Mouse (Mus musculus): ENCODE measurements around the gene Spice1. TPM values are rescaled to one million over a fixed set of nuclear protein-coding genes. Genes with fewer than 3 reads are reported as not detected.

Spice1 gene
- 28.3 and 45.9 TPM in 2 replicates for total RNA-seq (2017)

DNA sequence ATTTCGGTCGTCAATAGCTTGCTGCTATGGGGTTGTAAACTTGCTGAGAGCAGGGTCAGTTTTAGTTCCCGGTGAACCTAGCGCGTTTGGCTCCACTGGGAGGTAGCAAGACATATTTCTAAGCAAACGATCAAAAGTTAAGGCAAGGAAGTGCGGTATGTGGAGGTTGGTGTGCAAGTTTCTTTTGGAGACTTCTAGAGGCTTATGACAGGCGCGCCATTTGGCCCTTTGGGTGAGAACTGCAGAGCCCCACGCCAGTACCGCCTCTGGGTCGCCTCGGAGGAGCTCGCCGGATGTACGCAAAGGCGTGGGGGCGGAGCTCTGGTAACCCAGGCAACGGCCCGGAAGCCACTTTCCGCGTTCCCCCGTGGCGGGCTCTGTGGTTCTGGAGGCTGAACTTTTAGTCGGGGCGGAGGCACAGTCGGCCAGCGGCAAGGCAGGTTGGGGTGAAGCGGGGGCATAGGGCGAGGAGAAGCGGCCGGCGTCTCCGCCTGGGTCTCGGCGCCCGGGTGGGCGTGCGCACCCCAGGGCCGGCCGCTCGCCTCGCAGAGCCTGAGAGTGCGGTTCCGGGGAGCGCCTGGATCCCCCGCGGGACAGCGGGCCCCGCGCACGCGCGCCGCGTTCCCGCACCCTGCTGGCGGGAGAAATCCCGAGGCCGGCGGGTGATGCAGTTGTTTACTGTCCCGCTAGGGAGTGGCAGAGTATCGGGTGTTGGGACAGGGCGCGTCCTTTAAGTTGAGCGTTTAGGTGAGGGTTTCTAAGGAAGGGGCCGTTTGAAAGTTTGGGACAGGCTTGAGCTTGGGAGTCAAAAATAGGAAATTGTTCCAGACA, at the start of gene Spice1:
Spice1 (plus strand) TSS at position 51 of the 831 bp plus-strand sequence.
- ATAC-seq (replicated peaks; ENCODE audit: low read depth, poor library complexity, severe bottlenecking): peak; percentile 91

DNA sequence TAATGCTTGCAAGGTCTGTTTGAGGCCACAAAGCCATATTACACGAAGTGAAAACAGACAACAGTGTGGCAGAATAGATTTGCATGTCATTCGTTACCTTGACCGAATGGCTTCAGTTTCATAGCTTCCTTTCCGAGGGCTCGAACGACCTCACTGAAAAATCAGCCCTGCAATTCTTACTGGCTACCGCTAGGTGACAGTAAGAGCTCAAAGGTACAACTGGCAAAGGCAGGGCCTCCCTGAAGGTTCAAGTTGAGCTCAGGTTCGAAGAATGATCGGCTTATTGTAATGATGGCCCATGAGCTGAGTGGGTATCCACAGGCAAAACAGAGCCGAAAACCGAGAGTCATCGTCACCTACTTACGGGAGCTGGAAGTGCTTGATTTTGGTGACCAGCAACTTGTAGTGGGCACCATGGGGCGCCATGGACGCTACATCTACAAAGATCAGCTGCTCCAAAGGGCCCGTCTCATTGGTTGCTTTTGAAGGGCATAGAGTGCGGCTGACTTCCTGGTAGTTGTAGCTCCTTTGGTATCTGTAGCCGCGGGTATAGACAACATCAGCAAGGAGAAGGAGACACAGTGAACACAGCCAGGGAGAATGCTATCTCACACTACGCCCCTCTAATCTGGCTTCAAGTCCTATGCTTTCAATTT, 47.4 kb upstream of the Spice1 start:
- ATAC-seq (replicated peaks; ENCODE audit: low read depth, poor library complexity, severe bottlenecking): no peak

DNA sequence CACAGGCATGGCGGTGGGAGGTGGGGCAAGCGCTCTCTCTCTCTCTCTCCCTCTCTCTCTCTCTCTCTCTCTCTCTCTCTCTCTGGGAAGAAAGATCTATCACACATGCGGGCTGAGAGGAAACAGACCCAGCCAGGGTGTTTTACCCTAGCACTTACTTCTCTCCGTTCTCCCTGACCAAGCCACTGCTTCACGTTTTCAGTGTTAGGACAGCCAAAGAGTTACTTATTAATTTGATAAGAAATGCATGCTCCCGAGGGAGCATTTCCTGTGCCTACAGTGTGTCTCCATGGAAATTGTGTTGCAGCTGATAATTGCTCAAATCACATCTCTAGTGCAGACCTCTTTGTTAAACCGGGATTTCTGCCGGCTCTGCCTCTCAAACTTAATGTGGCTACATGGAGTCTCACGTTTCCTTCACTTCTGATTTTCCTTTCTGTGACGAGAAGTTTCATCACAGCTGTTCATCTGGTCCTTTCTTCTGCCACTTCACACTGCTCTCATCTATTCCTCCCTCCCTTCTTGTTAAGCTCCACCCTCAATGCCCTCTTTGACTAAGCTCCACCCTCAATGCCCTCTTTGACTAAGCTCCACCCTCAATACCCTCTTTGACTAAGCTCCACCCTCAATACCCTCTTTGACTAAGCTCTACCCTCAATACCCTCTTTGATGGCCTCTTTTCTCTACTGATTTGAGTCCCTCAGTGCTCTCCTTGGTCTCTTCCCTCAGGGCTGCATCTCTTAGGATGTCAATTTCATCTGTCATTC, 44.6 kb upstream of the Spice1 start:
- ATAC-seq (replicated peaks; ENCODE audit: low read depth, poor library complexity, severe bottlenecking): peak; percentile 39; the same call in 1 of the 2 replicates

DNA sequence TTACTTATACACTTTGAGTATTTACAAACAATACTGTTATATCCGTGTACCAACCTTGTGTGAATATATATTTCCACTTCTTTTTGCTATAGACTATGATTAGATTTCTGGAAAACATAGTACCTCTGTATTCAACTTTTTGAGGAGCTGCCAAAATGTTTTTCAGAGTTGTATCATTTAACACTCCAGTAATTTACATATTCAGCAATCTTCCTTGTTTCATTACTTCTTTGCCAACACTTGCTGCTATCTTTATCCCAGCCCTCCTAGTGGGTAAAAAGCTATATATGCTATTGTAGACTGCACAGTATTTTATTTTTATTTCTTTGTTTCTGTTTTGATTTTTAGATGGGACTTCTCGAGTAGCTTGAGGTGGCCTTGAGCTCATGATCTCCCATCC, 43.1 kb upstream of the Spice1 start:
- no peak for ATAC-seq (replicated peaks; ENCODE audit: low read depth, poor library complexity, severe bottlenecking)

DNA sequence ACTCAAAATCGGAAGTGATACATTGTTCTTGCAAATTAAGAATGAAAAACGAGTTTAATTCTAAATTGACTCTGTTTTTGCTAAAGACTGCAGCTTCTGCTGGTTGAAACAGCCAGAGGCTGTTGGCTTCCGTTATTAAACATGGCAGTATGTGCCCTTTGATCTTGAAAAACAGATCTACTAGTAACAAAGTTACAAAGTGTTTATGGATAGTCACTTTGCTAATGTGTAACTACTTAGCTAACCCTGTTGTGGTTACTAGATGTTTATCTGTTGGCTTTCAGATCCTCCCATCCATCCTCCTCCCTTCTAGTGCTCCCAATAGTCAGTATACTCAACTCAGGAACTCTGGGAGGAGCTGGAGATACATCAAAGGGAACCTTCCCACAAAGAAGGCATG, 41.3 kb upstream of the Spice1 start:
- no peak for ATAC-seq (replicated peaks; ENCODE audit: low read depth, poor library complexity, severe bottlenecking)

DNA sequence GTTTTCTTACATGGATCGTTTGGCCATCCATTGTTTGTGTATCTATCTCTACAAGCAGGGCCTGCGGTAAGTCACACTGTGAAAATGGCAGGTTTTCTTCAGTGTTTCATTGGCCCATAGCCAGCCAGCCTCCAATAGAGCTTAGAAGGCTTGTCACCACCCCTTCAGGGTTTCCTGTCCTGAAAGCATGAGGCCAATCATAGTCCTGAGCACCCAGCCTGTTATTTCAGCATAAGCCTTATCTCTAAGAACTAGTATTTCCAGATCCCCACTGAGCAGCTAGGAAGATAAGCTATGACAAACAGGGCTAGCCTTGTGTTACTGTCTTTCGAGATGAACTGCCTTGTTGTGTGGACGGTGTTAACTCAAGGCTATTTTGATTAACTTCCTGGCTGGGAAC, 33.5 kb upstream of the Spice1 start:
- peak; percentile 90 for ATAC-seq (replicated peaks; ENCODE audit: low read depth, poor library complexity, severe bottlenecking)

DNA sequence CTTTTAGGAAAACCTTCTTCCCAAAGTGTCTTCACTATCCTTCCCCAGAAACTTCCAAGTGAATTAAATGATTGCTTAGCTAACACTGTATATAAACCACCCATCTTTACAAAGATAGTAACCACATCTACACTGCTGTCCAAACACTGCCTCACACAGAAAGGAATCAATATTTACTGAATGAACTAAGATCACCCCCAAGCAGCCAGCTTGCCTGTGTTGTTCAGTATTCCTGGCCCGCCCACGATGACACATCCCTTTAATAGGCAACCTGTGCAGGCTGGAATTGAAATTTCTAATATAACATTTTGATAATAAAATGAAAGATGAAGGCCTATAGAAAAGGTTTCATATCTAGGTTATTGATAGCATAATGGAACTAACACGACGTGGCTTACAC, 30.6 kb upstream of the Spice1 start:
- ATAC-seq (replicated peaks; ENCODE audit: low read depth, poor library complexity, severe bottlenecking): no peak

DNA sequence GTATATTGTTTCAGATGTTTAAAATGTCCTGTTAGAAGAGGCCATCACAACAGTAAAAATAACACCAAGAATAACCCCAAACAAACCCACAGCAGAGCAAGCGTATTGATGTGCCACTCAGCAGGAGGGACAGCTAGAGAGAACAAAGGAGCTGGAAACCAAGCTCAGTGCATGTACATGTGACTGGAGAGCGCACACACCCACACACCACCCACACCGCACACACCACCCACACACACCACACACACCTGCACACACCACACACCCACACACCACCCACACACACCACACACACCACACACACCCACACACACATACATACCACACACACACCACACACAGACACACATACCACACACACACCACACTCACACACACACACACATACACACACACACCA, 26.7 kb upstream of the Spice1 start:
- no peak for ATAC-seq (replicated peaks; ENCODE audit: low read depth, poor library complexity, severe bottlenecking)

DNA sequence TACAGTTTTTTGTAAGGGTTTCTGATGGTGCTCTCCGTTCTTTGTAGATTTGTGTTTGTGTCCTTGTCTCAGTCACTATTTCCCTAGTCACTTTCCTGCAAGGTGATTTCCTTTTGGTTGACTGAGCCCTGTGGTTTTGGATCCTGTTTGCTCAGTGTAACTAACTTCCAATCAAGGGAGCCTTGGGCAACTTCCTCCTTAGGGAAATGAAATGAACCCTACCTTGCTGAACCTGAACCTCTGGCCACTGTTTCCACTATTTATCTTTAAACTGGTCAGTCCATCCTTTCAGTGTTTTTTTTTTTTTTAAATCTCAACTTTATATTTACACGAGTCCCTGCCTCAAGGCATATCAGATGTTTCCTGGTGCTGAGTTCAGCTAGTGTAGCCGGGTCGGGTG, 18.3 kb upstream of the Spice1 start:
- ATAC-seq (replicated peaks; ENCODE audit: low read depth, poor library complexity, severe bottlenecking): no peak

DNA sequence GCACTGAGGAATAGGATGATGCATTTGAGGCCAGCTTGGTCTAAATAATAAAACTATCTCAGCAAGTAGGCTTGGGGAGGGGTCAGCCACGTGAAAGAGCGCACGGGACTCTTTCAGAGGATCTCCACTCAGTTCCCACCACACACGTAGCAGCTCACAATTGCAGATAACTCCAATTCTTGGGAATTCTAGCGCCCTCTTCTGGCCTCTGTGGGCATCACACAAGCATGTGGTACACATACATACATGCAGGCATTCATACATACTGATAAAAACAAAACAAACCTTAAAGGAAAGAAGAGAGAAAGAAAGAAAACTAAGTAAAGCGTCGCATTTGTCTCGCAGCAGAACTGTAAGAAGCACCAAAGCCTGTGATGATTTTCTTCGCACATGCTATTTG, 16.3 kb upstream of the Spice1 start:
- no peak for ATAC-seq (replicated peaks; ENCODE audit: low read depth, poor library complexity, severe bottlenecking)

DNA sequence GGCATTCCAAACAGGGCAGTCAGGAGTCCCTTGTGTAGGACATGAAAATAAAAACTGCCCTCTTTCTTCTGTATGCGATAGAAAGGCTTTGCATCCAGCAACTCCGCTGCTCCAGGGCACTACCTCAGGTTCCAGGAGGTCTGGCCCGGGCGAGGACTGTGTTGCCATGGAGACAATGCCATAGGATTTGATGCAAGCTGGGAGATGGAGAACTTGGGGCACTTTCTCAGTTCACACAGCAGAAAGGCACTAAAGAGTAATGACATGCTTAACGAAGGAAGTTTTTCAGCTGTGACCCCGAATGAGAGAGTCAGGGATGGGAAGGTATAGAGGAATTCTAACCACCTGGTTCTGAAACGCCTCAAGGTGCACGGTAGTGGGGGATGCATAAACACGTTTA, 15.8 kb upstream of the Spice1 start:
- no peak for ATAC-seq (replicated peaks; ENCODE audit: low read depth, poor library complexity, severe bottlenecking)

DNA sequence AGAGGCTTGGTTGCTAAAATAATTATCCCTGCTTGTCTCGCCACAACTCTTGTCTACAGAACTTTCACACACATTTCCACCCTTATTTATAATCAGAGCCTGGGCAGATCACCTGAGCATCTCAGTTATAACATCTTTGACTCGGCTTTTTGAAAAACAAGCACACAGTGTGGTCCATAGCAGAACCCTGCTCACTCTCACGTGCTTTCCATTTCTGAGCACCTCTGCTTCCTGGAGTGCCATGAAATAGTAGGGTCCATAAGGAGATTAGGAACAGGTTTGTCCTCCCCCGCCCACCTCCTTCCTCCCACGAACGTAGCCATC, 15.3 kb upstream of the Spice1 start:
- 0 out of 2 replicates have a peak, but pooled peaks have one; percentile 6 for ATAC-seq (replicated peaks; ENCODE audit: low read depth, poor library complexity, severe bottlenecking)

DNA sequence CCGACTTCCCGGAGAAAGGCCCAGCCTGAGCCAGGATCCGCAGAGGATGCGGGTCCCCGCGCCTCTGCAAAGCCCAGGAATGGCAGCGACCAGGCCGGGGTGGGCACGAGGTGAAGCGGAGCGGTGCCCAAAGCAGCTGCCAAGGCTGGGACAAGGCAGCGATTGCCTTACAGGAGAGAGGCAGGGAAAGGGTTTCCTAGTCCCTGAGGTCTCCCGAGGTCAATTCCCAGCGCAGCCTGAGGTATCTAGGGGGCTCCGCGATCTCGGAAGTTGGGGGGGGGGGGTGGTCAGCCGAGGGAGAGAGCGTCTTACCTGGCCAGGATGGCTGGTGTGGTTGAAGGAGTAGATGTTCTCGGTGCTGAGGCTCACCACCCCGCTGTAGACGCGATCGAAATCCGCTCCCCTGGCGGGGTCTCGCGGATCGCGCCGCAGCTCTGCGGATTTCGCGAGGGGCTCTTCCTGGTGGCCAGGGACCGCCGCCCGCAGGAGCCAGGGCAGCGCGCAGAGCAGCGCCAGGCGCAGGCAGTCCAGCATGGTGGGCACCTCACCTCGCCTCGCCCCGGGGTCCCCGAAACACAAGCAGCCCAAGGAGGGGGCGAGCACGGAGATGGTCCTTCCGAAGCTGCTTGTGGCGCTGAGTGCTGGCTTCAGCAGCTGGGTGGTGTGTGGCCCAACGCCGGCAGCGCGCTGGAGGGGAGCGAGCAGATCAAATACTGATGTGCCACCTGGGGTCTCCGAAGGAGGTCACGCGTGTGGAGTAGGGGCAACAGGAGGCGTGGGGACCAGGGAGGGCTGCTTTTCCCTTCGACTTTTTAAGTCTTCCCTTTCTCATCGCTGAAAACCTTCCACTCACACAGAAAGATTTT, 14.7 kb upstream of the Spice1 start:
- ATAC-seq (replicated peaks; ENCODE audit: low read depth, poor library complexity, severe bottlenecking): peak; percentile 29

DNA sequence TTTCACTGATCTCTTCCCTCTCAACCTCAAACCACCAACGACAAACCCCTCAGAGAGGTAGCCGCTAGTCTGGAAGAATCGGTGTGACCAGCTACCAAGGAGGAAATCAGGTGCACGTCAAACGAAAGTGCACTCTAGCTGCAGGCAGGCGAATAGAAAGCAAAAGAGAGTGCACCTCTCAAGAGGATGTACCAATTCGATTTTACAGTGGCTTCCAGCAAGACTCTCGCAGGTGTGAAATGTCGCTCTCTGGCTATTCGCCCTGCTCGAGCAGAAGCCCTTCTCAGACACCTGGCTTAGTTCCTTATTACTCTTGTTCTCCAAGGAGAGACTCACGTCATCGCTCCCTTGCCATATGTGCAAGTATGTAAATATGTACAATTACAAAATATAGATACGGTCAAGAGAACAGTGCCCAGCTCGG, 14.0 kb upstream of the Spice1 start, which contains the start of gene Sidt1:
Sidt1 (minus strand) TSS at position 336 of the 424 bp plus-strand sequence.
- ATAC-seq (replicated peaks; ENCODE audit: low read depth, poor library complexity, severe bottlenecking): peak; percentile 48

DNA sequence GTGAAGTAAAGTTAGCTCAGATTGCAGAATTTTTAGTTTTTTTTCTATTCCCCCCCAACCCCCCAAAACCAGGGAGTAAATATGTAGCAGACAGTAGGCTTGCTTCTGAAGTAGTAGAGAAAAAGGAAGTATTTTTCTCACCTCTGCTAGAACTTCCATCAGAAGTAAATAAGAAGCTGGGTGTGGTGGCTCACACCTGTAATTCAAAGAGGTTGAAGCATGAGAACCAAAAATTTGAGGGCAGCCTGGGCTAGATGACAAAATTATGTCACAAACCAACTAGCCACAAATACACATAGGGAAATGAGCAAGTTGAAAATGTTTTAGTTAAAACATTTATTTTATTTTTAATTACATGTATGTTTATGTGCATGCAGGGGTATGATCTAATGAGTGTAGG, 9.4 kb upstream of the Spice1 start:
- ATAC-seq (replicated peaks; ENCODE audit: low read depth, poor library complexity, severe bottlenecking): no peak

DNA sequence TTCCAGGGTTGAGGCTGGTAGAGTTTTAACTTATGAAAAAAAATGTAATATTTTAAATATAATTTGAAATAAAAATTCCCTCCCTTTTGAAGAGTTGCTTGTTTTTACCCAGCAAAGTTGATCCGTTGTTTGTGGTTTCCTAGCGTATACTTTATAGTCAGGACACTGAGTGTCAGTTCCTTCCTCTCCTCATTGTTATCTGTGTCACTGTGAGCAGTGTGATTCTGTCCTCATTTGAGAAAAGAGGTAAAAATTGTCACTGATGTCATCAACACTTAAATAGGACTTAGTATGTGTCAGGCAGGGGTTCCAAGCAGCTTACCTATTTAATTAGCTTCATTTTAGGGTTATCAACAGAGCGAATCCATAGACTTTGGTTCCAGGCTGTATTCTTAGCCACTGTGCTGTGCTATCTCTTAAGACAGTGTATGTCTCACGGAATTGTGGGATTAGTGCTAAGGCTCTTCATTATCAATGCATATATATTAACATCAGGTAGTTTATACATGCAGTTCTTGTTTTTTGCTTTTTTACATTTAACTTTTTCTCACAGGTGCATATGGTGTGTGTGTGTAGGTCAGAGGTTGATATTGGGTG, 3.0 kb downstream of the Spice1 start:
- peak; percentile 44 for ATAC-seq (replicated peaks; ENCODE audit: low read depth, poor library complexity, severe bottlenecking)

DNA sequence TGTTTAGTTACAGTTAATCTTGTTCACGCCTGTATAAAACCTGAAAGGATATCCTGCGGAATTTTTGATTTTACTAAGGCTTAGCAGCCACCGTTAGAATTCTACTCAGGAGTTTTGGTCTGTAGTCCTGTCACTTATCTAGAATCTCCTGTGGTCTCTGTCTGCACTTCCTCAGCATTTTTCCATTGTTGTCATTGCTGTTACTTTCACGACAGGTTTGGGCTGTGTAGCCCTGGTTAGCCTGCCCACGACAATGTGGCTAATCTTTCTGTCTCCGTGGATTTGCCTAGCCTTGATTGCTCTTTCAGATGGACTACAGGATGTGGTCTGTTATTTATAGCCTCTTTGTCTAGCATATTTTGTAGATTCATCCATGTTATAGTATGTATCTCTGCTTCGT, 9.4 kb downstream of the Spice1 start:
- ATAC-seq (replicated peaks; ENCODE audit: low read depth, poor library complexity, severe bottlenecking): peak; percentile 83

DNA sequence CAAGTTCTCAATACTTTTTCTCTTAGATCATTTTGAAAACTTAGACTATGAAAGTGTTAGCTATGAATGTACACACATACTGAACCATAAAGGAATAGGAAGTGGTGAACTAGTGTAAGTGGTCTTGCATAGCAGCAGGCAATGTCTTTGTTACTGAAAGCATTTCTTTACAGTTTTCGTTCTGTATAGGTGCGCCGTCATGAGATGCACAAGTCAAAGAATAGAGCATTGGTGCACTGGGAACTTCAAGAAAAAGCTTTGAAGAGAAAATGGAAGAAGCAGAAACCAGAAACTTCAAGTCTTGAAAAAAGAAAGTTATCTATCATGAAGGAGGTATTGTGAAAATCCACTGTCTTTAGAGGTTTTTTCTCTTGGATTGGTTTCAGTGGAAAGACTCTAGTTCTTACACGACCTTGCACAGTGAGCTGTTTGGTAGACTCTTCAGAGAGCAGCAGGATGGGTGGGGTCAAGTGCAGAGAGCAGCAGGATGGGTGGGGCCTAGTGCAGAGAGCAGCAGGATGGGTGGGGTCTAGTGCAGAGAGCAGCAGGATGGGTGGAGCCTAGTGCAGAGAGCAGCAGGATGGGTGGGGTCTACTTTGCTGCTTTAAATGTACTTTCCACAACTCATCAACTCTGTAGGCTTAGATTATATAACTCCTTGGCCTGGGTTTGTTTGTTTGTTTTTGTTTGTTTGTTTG, 10.8 kb downstream of the Spice1 start:
- peak; percentile 94 for ATAC-seq (replicated peaks; ENCODE audit: low read depth, poor library complexity, severe bottlenecking)
